In the genomic region with DNA sequence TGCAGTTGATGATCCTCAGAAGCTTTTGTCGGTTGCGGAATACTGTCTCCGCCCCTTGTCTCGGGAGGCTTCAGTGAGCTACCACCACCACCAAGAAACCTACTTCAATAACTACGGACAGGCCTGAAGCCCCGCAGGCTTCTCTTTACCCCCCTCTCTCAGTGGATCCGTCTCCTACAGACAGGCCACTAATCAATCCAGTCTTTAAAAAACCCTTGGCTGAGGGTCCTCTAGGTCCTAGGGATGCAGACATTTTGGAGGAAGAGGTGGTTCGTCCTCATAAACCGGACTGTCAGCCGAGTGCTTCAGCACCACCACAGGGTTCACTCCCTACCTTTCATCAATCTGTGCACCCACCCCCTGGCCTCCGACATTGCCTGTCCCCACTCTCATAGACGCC, we compare ENCODE assay signal across 22 mouse cellular contexts.
DNase-seq lines count a peak whose midpoint lies in the region; ATAC-seq and TF ChIP-seq lines count a peak whose summit lies in the region.
"Had no signal": no experiment of that assay in that cellular context is flagged by ENCODE, and none has a peak within 500 bp of the region (broad histone marks: within the 10 kb centered on the region; RNA-seq: fewer than 3 reads in every experiment).

No protein-coding gene starts in this region.

- H3K27me3 ChIP-seq in heart, embryonic 10.5 days (ENCODE audit: insufficient read depth, poor library complexity, severe bottlenecking): no peaks in the 10 kb centered on the region
- H3K27me3 ChIP-seq in heart, embryonic 11.5 days (ENCODE audit: control insufficient read depth, insufficient read depth, low read length): no peaks in the 10 kb centered on the region
- H3K27me3 ChIP-seq in E14TG2a.4 (ENCODE audit: insufficient read depth, low read length): peaks cover 9% of the 10 kb centered on the region
- H3K27me3 ChIP-seq: CH12.LX had no signal

- peak; percentile 62 for DNase-seq in heart, adult 11 months
- DNase-seq in heart, postnatal 10 days: no peak
- peak; percentile 48 for DNase-seq in heart, embryonic 10.5 days (ENCODE audit: low spot score)
- DNase-seq in spleen, postnatal 36 days (ENCODE audit: low spot score in 2 of 2): no peak
- DNase-seq: adrenal gland, adult 2 months; adrenal gland, adult 8-10 months; adrenal gland, postnatal 10 days; adrenal gland, postnatal 14 days; adrenal gland, postnatal 25 days; adrenal gland, postnatal 36 days; B cell, adult 2 months; cerebellum, adult 11 months; cerebellum, adult 11-12 months; cerebellum, adult 18-20 months; cerebellum, adult 2 months had no signal

- intact Hi-C loops in heart, postnatal 10 days (cut with DNase I): no loop called here

- 84% methylated on average over 12 of the region's 12 CpGs for WGBS in heart, embryonic 10.5 days
- WGBS in heart, embryonic 11.5 days (ENCODE audit: insufficient replicate concordance): 75% methylated on average over 12 of the region's 12 CpGs

- no peaks in the 10 kb centered on the region for H3K36me3 ChIP-seq in heart, embryonic 10.5 days
- no peaks in the 10 kb centered on the region for H3K36me3 ChIP-seq in heart, embryonic 11.5 days (ENCODE audit: control insufficient read depth, insufficient read depth, low read length)
- no peaks in the 10 kb centered on the region for H3K36me3 ChIP-seq in E14TG2a.4 (ENCODE audit: insufficient read depth, low read length)
- H3K36me3 ChIP-seq: G1E had no signal

- H3K9ac ChIP-seq in heart, embryonic 11.5 days (ENCODE audit: low read depth, low read length): no peak overlapping the region

- TF ChIP-seq CTCF in E14TG2a.4 (conservative IDR thresholded peaks at IDR 0.05; ENCODE audit: low read length): no peak

- H3K4me1 ChIP-seq in heart, embryonic 10.5 days: no peaks in the 10 kb centered on the region
- H3K4me1 ChIP-seq in heart, embryonic 11.5 days (ENCODE audit: control insufficient read depth, insufficient read depth, low read length): no peaks in the 10 kb centered on the region
- H3K4me1 ChIP-seq in E14TG2a.4 (replicated peaks; ENCODE audit: low read depth, low read length): peaks cover 14% of the 10 kb centered on the region

- H3K27ac ChIP-seq in heart, embryonic 10.5 days: no peak overlapping the region
- H3K27ac ChIP-seq in heart, embryonic 11.5 days (ENCODE audit: low read depth, low read length): no peak overlapping the region

- ATAC-seq in heart, embryonic 11.5 days (replicated peaks; ENCODE audit: insufficient number of reproducible peaks, low FRiP score, low TSS enrichment): no peak
- ATAC-seq: activated CD4-positive, CD25-positive, alpha-beta regulatory T cell, adult 4 months; CD4-positive, CD25-positive, alpha-beta regulatory T cell, adult 4 months; Patski had no signal

- H3K4me2 ChIP-seq in heart, embryonic 11.5 days: no peak overlapping the region

- peaks cover 19% of the 10 kb centered on the region for H3K9me3 ChIP-seq in heart, embryonic 10.5 days
- peaks cover 9% of the 10 kb centered on the region for H3K9me3 ChIP-seq in heart, embryonic 11.5 days (replicated peaks; ENCODE audit: control insufficient read depth, low read length)
- peaks cover 12% of the 10 kb centered on the region; the same call in 1 of the 2 replicates for H3K9me3 ChIP-seq in E14TG2a.4 (ENCODE audit: low read length)

- no peak overlapping the region for H3K4me3 ChIP-seq in heart, embryonic 10.5 days
- no peak overlapping the region for H3K4me3 ChIP-seq in heart, embryonic 11.5 days (ENCODE audit: low read depth, low read length)
- H3K4me3 ChIP-seq in E14TG2a.4 (replicated peaks; ENCODE audit: low read length): peak overlapping the region; percentile 45

Comparison
In these comparisons a context has a peak if more than half of its experiments do, and no peak if none do; other contexts are left out.
1. DNase-seq: peak in heart, adult 11 months (single experiment) and heart, embryonic 10.5 days (single experiment); none in heart, postnatal 10 days (0 of 2) and spleen, postnatal 36 days (0 of 2).